Mouse (Mus musculus) brain, embryonic 14.5 days (tissue): ENCODE data around the gene Nipa2.

Source experiments
- CTCF ChIP-seq: fragments of 200-500 bp; IDR thresholded peaks from 2 replicates; pipeline ENCODE4 v1.5.1; 2012; ENCODE audit warnings: inconsistent platforms, mild to moderate bottlenecking, moderate library complexity, borderline replicate concordance; ENCODE audit not compliant: insufficient read depth, insufficient read length; ENCODE audit errors: extremely low read depth
- POLR2A ChIP-seq: fragments of 200-500 bp; IDR thresholded peaks from 2 replicates; pipeline ENCODE4 v1.6.1; 2012; ENCODE audit warnings: mild to moderate bottlenecking, inconsistent platforms, borderline replicate concordance; ENCODE audit not compliant: poor library complexity, insufficient read depth, insufficient read length, severe bottlenecking; ENCODE audit errors: extremely low read depth

GRCm38 (mm10) chr7:55966866-55967460 is 4.7 kb upstream of the Nipa2 start:
- TF ChIP-seq CTCF = no peak
- TF ChIP-seq POLR2A = no peak
